Mouse (Mus musculus) frontal cortex, postnatal 36 days (tissue): ENCODE measurements around the gene Qdpr.
"Not testable (repeated sequence)": the region's sequence is repeated elsewhere in the genome, so short reads cannot be mapped to it uniquely, and the experiment has no call there.

Experiments
- DNase-seq, 2 experiments: peaks; one replicate each; pipeline ENCODE4 v3.0.0; 2022; ENCODE audit warnings: low spot score in 2 of 2

Gene Qdpr

DNA sequence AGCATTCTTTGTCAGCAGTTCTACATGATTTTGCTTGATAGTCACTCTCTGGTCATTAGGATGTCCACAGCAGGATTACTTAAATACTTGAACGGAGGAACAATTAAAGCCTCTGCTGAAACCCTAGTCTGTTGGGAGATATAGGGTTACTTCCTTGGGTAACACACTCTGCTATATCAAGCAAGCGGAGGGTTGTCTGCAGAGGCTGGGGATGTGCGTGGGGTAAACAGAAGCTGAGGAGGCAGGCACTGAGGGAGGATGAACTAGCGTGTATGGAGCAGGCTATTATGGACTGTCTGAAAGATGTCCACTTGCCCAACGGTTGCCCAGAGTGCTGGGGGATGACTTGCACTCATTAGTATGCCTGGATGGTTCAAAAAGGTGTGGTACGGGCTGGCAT is 3.4 kb upstream of the Qdpr start, which contains the start of gene Clrn2:
Gene Clrn2 (plus strand): TSS at position 301 of the 400 bp plus-strand sequence.
- no peak for DNase-seq

GRCm38 (mm10) chr5:45449206-45449605 is 830 bp downstream of the Qdpr start:
- no peak for DNase-seq

- DNase-seq = no peak
Observed at GRCm38 (mm10) chr5:45448676-45449075, 1.4 kb downstream of the Qdpr start.

DNA sequence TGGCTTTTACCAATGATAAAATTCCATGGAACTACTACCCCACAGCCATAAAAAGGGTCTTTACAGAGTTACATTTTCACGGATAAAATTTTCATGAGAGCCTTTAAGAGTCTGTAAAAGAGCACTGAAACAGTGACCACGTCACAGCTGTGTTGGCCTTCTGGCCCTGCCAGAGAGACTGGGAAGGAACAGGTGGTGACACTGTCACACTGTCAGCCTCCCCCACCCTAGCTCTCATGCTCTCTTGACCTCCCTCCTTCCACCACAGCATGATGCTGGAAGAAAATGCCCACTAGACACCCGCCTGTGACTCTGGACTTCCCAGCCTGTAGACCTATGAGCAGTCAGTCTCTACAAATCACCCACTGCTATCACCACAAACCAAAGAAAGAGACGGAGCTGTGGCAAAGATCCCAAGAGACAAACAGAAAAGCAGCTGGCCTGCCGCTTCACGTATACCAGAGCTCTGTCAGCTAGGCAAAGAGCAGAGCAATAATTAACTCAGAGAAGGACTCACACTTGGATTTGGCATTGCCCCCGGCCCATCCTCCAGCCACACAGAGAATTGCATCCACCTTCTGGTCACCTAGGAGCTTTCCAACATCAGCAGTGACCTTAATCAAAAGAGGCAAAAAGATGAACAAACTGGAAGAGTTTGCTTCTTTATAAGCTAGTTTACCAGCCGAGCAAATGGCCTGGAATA is 5.8 kb downstream of the Qdpr start:
- DNase-seq = no peak

- no peak for DNase-seq
Observed at GRCm38 (mm10) chr5:45441745-45442144, 8.3 kb downstream of the Qdpr start.

DNA sequence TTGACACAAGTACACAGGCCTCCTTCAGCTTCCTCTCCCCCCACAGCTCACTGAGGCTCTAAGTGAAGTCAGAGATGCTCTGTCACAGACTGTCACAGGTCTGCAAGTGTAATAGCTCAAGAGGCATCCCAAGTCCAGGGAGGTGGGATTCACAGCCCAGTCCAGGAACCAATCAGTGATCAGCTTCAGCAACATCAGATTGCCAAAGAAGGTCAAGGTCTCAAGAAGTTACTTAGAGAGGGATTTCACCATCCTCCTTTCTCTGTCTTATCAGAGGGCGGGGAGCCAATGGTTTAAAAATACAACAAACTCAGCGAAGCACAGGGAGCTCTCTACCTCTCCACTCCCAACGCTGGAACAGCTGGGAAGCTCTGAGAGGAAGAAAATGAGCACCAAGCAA is 8.9 kb downstream of the Qdpr start:
- DNase-seq = no peak

DNA sequence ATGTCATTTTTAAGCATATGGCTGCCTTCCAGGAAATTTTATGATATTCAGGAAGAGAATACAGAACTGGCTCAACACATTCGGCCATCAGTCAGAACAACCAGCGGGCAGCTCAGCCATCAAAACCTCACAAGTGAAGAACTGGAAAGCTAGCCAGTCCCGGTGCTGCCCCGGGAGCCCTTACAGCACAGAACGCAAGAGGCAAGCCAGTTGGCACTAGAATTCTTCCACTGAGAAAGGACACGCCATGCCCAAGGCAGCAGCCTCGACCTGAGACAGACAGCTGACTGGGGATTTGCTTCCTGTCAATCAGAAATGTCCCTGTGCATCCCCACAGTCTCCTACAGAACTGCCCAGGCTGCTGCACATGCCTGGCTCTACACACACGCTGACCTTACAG is 11.7 kb downstream of the Qdpr start:
- DNase-seq = no peak

DNA sequence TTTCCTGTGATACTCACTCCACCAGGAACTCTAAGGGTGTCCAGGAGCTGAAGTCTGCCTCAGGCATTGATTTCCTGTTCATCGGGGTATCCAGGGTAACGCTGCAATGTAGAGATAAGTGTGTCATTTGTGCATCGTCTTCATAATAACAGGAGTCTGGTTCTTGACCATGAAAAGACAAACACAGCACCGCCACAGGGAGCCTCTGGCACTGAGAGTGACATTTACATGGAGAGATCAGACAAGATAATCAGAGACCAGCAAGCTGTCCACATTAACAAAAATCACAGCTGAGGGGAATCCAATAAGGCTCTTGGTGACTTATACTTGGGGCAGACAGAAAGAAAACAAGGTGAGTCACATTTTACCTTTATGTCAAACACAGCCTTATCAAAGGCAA is 12.2 kb downstream of the Qdpr start:
- no peak for DNase-seq

- no peak for DNase-seq
Observed at GRCm38 (mm10) chr5:45435967-45436950, 13.8 kb downstream of the Qdpr start.

GRCm38 (mm10) chr5:45427891-45428290 is 22.1 kb downstream of the Qdpr start:
- DNase-seq = no peak

DNA sequence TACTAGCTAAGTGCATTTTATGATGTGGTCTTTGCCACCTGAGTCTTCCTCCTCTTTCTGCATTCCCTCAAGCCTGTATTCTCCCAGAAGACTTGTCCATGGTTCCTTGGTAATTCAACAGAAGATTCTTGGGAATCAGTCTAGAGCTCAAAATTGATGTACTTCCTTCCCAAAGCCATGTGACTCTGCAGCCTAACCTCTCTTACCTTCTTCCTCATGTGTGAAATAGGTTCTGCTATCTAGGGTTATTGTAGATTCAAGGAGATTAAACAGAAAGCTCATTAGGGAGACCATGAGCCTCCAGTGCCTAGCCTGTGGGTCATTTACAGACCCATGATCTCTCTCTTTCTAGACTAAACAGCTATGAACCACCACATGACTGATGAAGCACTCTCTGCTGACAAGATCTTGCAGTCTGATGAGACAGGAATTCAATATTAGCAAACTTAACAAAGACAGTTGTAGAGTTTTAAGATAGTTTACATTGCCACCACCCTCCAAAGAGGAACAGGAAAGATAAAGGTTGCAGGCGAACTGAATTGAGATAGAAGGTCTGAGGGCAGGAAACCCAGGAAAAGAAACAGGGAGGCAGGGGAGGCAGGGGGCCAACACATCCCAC is 23.5 kb downstream of the Qdpr start:
- no peak for DNase-seq

DNA sequence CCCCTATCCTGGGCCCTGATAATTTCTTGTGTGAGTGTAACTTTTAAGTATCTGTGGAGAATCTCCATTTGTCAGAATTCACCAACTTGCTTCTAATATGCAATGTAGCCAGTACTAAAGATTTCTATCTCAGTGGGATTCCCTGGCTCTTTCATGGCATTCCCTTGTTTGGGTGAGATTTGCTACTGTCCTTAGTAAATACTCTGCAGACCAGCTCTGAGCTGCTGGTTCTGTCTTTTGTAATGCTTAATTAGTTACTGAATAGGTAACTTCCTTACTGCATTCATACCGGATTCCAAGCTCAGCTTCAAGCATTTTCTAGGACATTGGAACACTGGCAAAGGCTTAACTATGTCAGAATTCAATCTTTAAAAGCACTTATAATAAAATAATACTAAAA is 24.3 kb downstream of the Qdpr start:
- not testable (repeated sequence) for DNase-seq

GRCm38 (mm10) chr5:45424021-45424886 is 25.8 kb downstream of the Qdpr start:
- DNase-seq = peak; percentile 62 to 68

DNA sequence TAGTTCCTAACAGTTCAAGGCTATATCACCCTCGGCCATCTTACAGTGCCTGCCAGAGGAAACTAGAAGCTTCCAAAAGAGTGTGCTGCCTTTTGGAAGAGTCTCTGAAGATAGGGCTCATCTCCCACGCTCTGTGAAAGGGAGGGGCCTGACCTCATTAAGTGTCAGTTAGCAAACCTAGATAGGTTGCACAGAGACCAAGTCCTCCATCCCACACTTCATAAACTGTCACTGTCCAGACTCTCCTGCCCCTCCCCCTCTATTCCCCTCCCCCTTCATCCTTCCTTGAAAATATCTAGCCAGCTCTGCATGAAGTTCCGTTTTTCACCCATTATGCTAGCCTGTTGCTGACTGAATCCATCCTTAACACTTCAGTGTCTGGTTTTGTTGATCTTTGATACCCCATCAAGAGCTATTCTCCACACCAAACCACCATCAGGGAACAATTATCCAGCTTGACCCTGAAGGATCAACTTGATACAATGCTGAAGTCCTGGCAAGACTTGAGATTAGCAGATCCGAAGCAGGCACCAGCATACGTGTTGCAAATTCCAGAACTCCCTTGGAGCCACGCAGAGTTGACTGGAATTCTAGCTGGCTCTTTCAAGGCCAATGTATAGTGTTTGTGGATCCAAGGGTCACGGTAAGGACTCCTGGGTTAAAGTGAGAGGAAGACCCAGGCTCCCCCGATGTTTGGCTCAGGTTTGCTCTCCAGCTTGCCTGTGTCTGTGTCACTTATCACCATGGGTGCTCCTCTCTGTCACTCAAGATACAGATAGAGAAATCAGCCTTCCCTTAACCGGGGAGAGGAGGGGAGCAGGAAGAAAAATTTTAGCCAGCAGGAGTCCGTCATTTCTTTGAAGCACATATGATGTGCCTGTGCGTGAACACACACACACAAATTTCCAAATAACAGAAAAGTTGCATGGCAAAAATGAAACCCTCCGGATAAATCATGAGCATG is 27.9 kb downstream of the Qdpr start:
- DNase-seq = no peak

DNA sequence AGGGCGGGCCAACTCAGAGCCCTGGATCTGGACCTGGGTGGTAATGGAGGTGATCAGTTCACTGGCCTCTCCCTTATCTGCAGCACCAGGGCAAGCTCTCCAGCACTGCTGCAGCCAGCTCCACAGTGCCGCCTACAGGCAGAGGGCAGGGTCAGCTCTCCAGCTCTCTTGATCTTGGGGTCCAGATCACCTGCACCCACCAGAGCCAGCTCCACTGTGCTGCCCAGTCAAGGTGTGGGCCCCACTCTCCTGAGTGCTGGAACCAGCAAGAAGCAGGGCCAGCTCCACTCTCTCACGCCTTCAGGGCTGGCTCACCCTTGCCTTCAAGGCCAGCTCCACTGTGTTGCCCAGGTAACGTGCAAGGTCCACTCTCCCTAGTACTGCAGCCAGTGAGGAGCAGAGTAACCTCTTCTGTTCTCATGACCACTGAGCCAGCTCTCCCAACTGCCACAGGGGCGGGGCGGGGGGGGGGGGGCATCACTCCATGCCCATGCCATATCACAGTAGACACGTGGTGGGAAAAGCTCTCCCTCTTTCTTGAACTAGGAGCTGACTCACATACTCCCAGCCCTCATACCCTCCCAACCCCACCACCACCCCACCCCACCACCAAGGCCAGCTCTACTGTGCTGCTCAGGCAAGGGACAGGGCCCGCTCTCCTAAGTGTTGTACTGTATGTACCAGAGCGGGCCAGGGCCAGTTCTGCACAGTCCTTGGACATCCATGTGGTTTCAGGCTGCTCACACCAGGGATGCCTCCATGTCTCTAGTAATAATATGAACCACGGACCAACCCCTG is 30.0 kb downstream of the Qdpr start:
- no peak for DNase-seq

DNA sequence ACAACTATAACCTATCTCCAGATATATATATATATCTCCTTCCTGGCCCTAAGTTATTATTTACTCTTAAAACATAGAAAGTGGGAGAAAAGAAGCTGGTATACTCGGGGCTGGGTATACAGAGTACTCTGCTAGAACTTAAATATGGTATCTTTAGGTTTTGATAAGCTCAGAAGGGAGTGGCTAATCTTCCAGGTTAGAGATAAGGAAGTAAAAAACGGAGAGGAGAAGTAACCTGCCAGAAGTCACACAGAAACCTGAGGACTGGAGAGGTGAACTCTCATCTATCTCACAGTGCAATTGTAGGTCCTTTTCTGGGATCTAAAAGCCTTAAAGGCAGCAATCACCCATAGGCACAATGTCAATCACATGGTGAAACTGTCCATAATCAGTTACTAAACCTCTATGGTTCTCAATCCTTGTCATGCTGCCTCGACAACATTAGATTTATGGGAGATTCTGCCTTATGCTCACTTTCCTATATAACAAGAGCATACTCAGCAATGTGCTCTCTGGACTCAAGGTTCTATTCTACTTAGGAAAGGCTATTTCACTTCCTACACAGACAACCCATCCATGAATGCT is 32.1 kb downstream of the Qdpr start:
- no peak for DNase-seq

GRCm38 (mm10) chr5:45416478-45416877 is 33.6 kb downstream of the Qdpr start:
- DNase-seq = no peak

GRCm38 (mm10) chr5:45406129-45406528 is 43.9 kb downstream of the Qdpr start:
- DNase-seq = no peak

DNA sequence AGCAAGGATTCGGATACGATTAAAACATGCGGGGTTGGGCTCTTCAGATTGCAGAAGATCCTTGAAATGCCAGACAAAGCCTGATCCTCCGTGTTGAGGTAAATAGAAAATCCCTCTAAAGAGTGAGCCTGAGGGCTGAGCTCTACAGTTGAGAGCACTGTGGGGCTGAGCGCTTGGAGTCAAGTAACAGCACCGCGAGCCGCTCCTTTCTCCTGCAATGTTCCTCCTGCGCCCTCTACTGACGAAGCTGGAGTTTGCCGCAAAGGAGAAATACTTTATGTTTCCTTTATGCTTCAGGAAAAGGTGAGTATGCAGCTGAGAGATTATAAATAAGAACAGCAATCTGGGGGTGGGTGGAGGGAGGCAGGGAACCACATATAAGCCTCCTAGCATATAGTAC is 47.4 kb downstream of the Qdpr start:
- DNase-seq = peak; percentile 72 to 83
